Mouse (Mus musculus) heart, embryonic 14.5 days (tissue): ENCODE measurements around the gene Myt1. TPM values are rescaled to one million over a fixed set of nuclear protein-coding genes. Genes with fewer than 3 reads are reported as not detected.

ENCODE experiments used
- ATAC-seq: fragments of 200-750 bp; cut with Nextera tagmentation; 2 replicates; pipeline ENCODE4 v1.8.0; 2017; ENCODE audit warnings: low read depth, moderate TSS enrichment; ENCODE audit not compliant: insufficient number of reproducible peaks, insufficient read depth, low FRiP score
- H3K27ac ChIP-seq, 2 experiments: fragments of 200-500 bp in 1 of 2; fragments of 300-500 bp in 1 of 2; sonication (generic) in 1 of 2; replicated peaks in 1 of 2; 2 replicates each; pipeline ENCODE4 v1.5.1; 2012 to 2014; ENCODE audit warnings: low read depth in 2 of 2, low read length in 2 of 2, control low read depth in 1 of 2, mild to moderate bottlenecking in 1 of 2, mixed read lengths in 1 of 2; ENCODE audit not compliant: control insufficient read depth in 1 of 2, insufficient read depth in 1 of 2
- H3K27me3 ChIP-seq: fragments of 300-500 bp; sonication (generic); 2 replicates; pipeline ENCODE4 v1.6.1; 2014; ENCODE audit warnings: mild to moderate bottlenecking, low read length, control low read depth; ENCODE audit not compliant: control insufficient read depth, insufficient read depth
- H3K36me3 ChIP-seq: fragments of 300-500 bp; sonication (generic); 2 replicates; pipeline ENCODE4 v1.6.1; 2014; ENCODE audit warnings: mild to moderate bottlenecking, control low read depth, low read length, mixed read lengths; ENCODE audit not compliant: control insufficient read depth, insufficient read depth
- H3K4me1 ChIP-seq, 2 experiments: fragments of 200-500 bp in 1 of 2; fragments of 300-500 bp in 1 of 2; sonication (generic) in 1 of 2; 2 replicates each; pipeline ENCODE4 v1.6.1; 2012 to 2014; ENCODE audit warnings: low read length in 2 of 2, control low read depth in 1 of 2, mixed read lengths in 1 of 2; ENCODE audit not compliant: control insufficient read depth in 2 of 2, insufficient read depth in 2 of 2
- H3K4me2 ChIP-seq: fragments of 300-500 bp; sonication (generic); 2 replicates; pipeline ENCODE4 v1.6.1; 2014; ENCODE audit warnings: mild to moderate bottlenecking, low read length
- H3K4me3 ChIP-seq, 2 experiments: fragments of 200-500 bp in 1 of 2; fragments of 300-500 bp in 1 of 2; sonication (generic) in 1 of 2; 2 replicates each; pipeline ENCODE4 v1.5.1; 2012 to 2014; ENCODE audit warnings: low read length in 2 of 2, mild to moderate bottlenecking in 2 of 2, control low read depth in 1 of 2, low read depth in 1 of 2, moderate library complexity in 1 of 2; ENCODE audit not compliant: control insufficient read depth in 1 of 2, insufficient read depth in 1 of 2
- H3K9ac ChIP-seq: fragments of 300-500 bp; sonication (generic); 2 replicates; pipeline ENCODE4 v1.6.1; 2014; ENCODE audit warnings: mild to moderate bottlenecking, low read length
- H3K9me3 ChIP-seq: fragments of 300-500 bp; sonication (generic); 2 replicates; pipeline ENCODE4 v1.6.1; 2016; ENCODE audit warnings: low read length, control low read depth; ENCODE audit not compliant: control insufficient read depth
- WGBS: fragments of 180-500 bp; shearing (Covaris S2); extraction: QIAGEN DNeasy Blood & Tissue Kit; methylation state at CpG from one replicate; pipeline ENCODE4 v1.1.7; 2014; 5-methylcytosine and 5-hydroxymethylcytosine counted together
- polyA plus RNA-seq: library from polyadenylated mRNA; unstranded; fragments of >200 nt; fragmentation: Nextera tagmentation; extraction: Ambion mirVana; gene quantifications from 2 replicates; pipeline ENCODE4 v1.2.1, GENCODE M21; 2014

Myt1 gene
- polyA plus RNA-seq, 1 experiment from 2014 or later, result 0.74 TPM

DNA sequence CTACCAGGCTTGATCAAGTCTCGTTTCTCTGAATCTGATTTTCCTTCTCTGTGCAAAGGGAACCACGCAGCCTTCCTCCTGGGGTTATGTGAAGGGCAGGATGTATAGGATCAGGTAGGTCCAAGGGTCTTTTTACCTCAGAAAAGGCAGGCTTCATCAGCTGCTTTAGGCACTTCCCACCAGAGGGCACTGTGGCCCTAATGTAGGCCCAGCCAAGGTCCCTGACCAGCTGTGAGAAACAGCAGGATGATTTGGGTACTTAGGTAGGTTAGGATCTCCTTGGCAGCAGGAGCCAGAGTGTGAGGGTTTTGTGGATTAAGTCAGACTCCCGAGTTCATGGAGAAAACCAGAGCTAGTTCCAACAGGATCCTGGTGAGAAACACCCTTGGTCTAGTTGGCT, 40.9 kb upstream of the Myt1 start:
- ATAC-seq, result no peak
- Histone ChIP-seq H3K9me3 (no peaks in the 10 kb centered on the region), H3K36me3 (peaks cover 7% of the 10 kb centered on the region; the same call in 1 of the 2 replicates), H3K4me2 (no peak overlapping the region), H3K4me3 (no peak overlapping the region), H3K4me1 (no peaks in the 10 kb centered on the region), H3K27me3 (no peaks in the 10 kb centered on the region), H3K27ac (no peak overlapping the region), H3K9ac (no peak overlapping the region)
- WGBS, result 16% methylated on average over 3 of the region's 3 CpGs

DNA sequence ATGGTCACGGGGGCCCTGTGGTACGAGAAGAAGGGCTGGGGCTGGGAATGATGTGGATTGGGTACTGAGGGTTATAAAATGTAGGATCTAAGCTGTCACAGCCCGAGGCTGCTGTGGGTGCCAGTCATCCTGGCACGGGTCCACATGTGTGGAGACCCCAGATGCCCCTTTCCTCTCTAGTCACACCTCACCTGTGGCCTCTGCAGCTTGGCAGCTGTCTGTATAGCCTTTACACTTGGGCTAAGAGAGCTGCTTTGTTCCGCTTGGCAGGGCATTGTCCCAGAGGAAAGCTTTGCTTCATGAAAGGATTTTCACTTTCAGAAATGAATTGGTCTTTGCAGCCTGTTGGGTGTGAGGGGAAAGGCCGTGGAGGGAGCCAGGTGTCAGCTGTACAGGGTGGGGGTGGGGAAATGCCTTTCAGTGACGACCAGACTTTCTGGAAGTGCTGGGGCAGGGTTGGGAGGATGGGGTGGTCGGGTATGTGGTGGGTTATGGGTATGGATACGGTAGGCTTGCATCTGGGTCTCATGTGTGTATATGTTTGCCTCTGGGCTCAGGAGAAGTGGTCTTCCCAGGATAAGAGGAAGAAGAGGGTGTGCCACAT, 35.4 kb upstream of the Myt1 start:
- 48% methylated on average over 9 of the region's 9 CpGs for WGBS
- no peaks in the 10 kb centered on the region for H3K27me3 ChIP-seq
- H3K27ac ChIP-seq, result no peak overlapping the region
- no peaks in the 10 kb centered on the region for H3K4me1 ChIP-seq
- no peaks in the 10 kb centered on the region for H3K9me3 ChIP-seq
- H3K4me3 ChIP-seq, result no peak overlapping the region
- no peaks in the 10 kb centered on the region for H3K36me3 ChIP-seq
- H3K9ac ChIP-seq, result no peak overlapping the region
- no peak overlapping the region for H3K4me2 ChIP-seq
- ATAC-seq, result no peak

DNA sequence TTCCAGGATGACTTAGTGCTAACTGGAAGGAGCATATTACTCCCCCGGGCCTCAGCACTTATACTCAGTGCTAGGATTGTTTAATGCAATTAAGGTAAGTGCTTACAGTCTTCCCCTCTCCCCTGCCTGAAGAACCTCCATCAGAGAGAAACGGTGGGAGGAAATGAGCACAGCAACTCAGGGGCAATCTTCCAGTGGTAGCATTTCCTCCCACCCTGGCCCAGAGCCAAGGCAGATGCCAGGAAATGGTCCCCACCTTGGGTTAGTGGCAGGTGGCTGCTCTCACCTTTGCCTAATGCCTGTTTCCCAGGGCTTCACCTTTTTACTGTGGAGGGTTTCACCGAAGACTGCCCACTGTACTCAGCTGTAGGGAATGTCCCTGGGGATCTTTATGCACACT, 33.1 kb upstream of the Myt1 start:
- Histone ChIP-seq H3K9ac (no peak overlapping the region), H3K4me1 (no peaks in the 10 kb centered on the region), H3K36me3 (no peaks in the 10 kb centered on the region), H3K4me3 (no peak overlapping the region), H3K27me3 (no peaks in the 10 kb centered on the region), H3K9me3 (no peaks in the 10 kb centered on the region), H3K27ac (no peak overlapping the region), H3K4me2 (no peak overlapping the region)
- WGBS, result 54% methylated on average over 3 of the region's 3 CpGs
- no peak for ATAC-seq

DNA sequence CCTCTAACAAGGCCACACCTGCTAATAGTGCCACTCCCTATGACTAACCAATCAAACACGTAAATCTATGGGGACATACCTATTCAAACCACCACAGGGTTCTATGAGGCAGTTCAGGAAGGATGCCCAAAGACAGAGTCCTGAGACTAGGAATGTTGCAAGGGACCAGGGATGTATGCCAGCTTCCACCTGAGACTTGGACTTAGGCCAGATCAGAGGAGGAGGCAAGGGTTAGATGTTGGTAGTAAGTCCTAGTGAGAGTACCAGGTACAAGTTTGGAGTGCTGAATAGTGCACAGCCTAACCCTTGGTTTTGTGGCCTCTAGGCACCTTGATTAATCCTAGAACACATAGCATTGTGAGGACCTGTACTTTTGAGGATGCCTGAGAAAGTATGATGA, 10.5 kb upstream of the Myt1 start:
- Histone ChIP-seq H3K4me3 (no peak overlapping the region), H3K4me1 (no peaks in the 10 kb centered on the region), H3K9me3 (no peaks in the 10 kb centered on the region), H3K9ac (no peak overlapping the region), H3K4me2 (no peak overlapping the region), H3K27ac (no peak overlapping the region), H3K36me3 (no peaks in the 10 kb centered on the region), H3K27me3 (no peaks in the 10 kb centered on the region)
- 44% methylated on average over 1 of the region's 1 CpGs for WGBS
- no peak for ATAC-seq

DNA sequence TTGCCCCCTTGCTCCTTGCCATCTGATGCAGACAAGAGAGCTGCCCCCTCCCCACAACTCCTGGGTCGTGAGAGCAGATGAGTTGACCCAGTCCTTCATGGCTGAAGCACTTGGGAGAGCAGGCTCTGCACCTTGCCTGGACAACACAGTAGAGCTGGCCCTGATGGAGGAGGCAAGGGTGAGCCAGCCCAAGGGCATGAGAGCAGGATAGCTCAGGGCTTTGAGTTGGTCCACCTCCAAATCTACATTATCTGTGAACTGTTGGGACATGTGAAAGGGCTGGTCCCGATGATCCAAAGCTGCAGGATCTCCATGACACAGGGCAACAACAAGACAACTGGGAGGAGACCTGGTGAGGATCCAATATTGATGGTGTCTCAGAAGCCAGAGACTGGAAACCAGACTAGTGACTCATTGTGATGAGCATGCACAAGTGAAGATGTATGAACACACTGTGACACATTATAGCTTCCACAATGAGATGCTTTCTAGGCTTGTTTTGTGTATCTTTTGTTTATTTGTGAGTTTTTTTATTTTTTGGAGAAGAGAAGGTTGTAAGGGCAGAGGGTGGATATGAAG, 4.9 kb upstream of the Myt1 start:
- 56% methylated on average over 2 of the region's 2 CpGs for WGBS
- no peak overlapping the region for H3K9ac ChIP-seq
- ATAC-seq, result no peak

DNA sequence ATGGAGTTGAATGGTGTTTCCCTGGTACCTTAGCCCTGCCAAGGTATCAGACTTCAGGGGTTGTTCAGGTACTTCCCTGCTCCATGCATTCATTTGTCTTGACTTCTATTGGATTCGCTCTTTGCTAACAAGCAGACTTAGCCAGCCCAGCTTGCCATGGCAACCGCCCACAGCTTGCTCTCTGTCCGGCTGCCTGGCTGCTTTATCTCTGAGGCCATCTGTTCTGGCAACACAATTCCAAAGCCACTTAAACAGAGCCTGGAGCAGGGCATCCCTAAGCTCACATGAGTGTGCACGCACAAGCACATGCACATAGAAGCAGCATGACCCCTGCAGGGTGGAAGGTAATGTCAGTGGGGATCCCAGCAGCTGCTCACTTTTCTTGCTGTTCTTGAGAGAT, 4.1 kb upstream of the Myt1 start:
- Histone ChIP-seq H3K27me3 (peaks cover 14% of the 10 kb centered on the region; the same call in 1 of the 2 replicates), H3K9ac (no peak overlapping the region), H3K27ac (no peak overlapping the region), H3K9me3 (no peaks in the 10 kb centered on the region), H3K4me3 (no peak overlapping the region), H3K36me3 (no peaks in the 10 kb centered on the region), H3K4me1 (no peaks in the 10 kb centered on the region), H3K4me2 (no peak overlapping the region)
- ATAC-seq, result no peak
- 48% methylated on average over 4 of the region's 4 CpGs for WGBS

More for the DNA sequence above, 4.9 kb upstream of the Myt1 start:
- H3K9me3 ChIP-seq, result no peaks in the 10 kb centered on the region
- no peak overlapping the region for H3K4me3 ChIP-seq
- no peaks in the 10 kb centered on the region for H3K36me3 ChIP-seq
- H3K4me2 ChIP-seq, result no peak overlapping the region
- H3K4me1 ChIP-seq, result no peaks in the 10 kb centered on the region
- H3K27ac ChIP-seq, result no peak overlapping the region
- H3K27me3 ChIP-seq, result peaks cover 8% of the 10 kb centered on the region; the same call in 1 of the 2 replicates

DNA sequence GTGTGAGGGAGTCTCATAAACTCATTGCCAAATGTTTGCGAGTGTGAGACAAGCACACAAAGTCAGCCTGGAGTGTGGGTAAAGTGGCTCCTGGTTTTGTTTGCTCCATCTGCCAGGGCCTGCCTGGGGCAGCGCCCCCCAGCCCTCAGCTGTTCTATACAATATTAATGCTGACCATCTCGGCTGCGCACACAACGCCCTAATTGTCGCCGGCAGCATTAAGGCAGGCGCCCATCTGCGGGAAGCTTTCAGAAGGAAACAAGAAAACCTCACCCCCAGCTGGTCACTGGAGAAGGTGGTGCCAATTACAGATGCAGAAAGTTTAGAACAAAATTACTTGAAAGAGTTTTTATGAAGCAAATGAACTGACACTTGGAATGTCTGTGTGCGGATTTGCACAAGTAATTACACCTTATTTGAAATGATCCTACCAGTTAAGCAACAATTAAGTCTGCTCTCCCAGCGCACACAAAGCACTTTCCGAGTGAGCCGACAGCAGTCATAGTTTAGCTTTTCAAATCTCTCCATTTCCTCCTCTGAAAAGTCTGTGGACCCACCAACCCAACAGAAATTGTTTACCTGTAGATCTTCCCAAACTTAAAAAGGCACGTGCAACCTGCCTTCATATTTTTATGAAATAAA, 875 bp downstream of the Myt1 start:
- Histone ChIP-seq H3K4me2 (no peak overlapping the region), H3K27me3 (peaks cover 28% of the 10 kb centered on the region; the same call in 1 of the 2 replicates), H3K36me3 (no peaks in the 10 kb centered on the region), H3K4me1 (no peaks in the 10 kb centered on the region), H3K4me3 (no peak overlapping the region), H3K27ac (no peak overlapping the region), H3K9ac (no peak overlapping the region), H3K9me3 (no peaks in the 10 kb centered on the region)
- WGBS, result 39% methylated on average over 14 of the region's 14 CpGs
- ATAC-seq, result no peak
